Mouse (Mus musculus) embryonic facial prominence, embryonic 11.5 days (tissue): Measurements from ENCODE around the gene Gm38655. TPM values are rescaled to one million over a fixed set of nuclear protein-coding genes. Genes with fewer than 3 reads are reported as not detected.
A peak's percentile ranks its signal among the peaks of the same experiment; 100 is the strongest.
"Not testable (repeated sequence)": the region's sequence is repeated elsewhere in the genome, so short reads cannot be mapped to it uniquely, and the experiment has no call there.

Experiments
- ATAC-seq: fragments of 200-750 bp; cut with Nextera tagmentation; replicated peaks from 2 replicates; pipeline ENCODE4 v1.8.0; 2017; ENCODE audit warnings: low read depth; ENCODE audit not compliant: insufficient number of reproducible peaks, low FRiP score, low TSS enrichment
- DNase-seq: peaks from one replicate; pipeline ENCODE4 v3.0.0-alpha.2; 2015; ENCODE audit warnings: low spot score
- H3K27ac ChIP-seq: fragments of 300-500 bp; sonication (generic); replicated peaks from 2 replicates; pipeline ENCODE4 v1.5.1; 2014; ENCODE audit warnings: mild to moderate bottlenecking, low read depth, low read length, control low read depth
- H3K27me3 ChIP-seq: fragments of 300-500 bp; sonication (generic); 2 replicates; pipeline ENCODE4 v1.6.1; 2014; ENCODE audit warnings: mild to moderate bottlenecking, low read length, moderate library complexity, mixed read lengths; ENCODE audit not compliant: control insufficient read depth, insufficient read depth
- H3K36me3 ChIP-seq: fragments of 300-500 bp; sonication (generic); replicated peaks from 2 replicates; pipeline ENCODE4 v1.6.1; 2014; ENCODE audit warnings: low read depth, mild to moderate bottlenecking, low read length, moderate library complexity, mixed read lengths; ENCODE audit not compliant: control insufficient read depth, insufficient read depth
- H3K4me1 ChIP-seq: fragments of 300-500 bp; sonication (generic); 2 replicates; pipeline ENCODE4 v1.6.1; 2014; ENCODE audit warnings: low read length, mixed read lengths; ENCODE audit not compliant: control insufficient read depth, insufficient read depth
- H3K4me2 ChIP-seq: fragments of 300-500 bp; sonication (generic); 2 replicates; pipeline ENCODE4 v1.6.1; 2014; ENCODE audit warnings: low read depth, mild to moderate bottlenecking, control low read depth, low read length, moderate library complexity
- H3K4me3 ChIP-seq: fragments of 300-500 bp; sonication (generic); 2 replicates; pipeline ENCODE4 v1.5.1; 2014; ENCODE audit warnings: low read depth, low read length, control low read depth
- H3K9ac ChIP-seq: fragments of 300-500 bp; sonication (generic); replicated peaks from 2 replicates; pipeline ENCODE4 v1.6.1; 2014; ENCODE audit warnings: mild to moderate bottlenecking, control low read depth, low read length
- H3K9me3 ChIP-seq: fragments of 300-500 bp; sonication (generic); replicated peaks from 2 replicates; pipeline ENCODE4 v1.6.1; 2016; ENCODE audit warnings: mild to moderate bottlenecking, low read length, inconsistent platforms, mixed read lengths; ENCODE audit not compliant: control insufficient read depth
- WGBS: fragments of 180-500 bp; shearing (Covaris S2); extraction: QIAGEN DNeasy Blood & Tissue Kit; methylation state at CpG from one replicate; pipeline ENCODE4 v1.1.7; 2014; 5-methylcytosine and 5-hydroxymethylcytosine counted together
- polyA plus RNA-seq: library from polyadenylated mRNA; unstranded; fragments of >200 nt; fragmentation: Nextera tagmentation; extraction: Ambion mirVana; gene quantifications from 2 replicates; pipeline ENCODE4 v1.2.1, GENCODE M21; 2014

The Gm38655 gene
- polyA plus RNA-seq, 1 experiment from 2014 or later: not detected

DNA sequence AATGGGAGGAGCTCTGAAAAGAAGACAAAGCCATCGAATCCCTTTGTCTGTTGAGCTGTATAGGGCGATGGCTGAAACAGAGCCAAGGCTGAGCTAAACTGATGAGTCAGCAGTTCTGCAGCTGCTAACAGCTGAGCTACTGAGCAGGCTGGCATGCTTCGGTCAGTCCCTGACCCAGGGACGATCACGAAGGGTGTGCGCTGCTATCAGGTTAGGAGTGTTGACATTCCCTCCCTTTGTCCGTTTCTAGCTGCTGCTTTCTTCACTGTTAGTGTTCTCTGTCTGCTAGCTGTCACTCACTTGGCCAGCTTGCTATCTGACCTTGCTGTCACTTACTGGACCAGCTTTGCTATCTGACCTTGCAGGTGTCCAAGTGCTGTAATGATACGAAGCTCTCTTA, 48.2 kb downstream of the Gm38655 start:
- no peak for DNase-seq
- H3K4me3 ChIP-seq: no peak overlapping the region
- H3K9ac ChIP-seq: no peak overlapping the region
- 64% methylated on average over 8 of the region's 8 CpGs for WGBS
- no peaks in the 10 kb centered on the region for H3K4me1 ChIP-seq
- no peaks in the 10 kb centered on the region for H3K27me3 ChIP-seq
- no peak; the same call in 1 of the 2 replicates for ATAC-seq
- H3K27ac ChIP-seq: no peak overlapping the region
- H3K9me3 ChIP-seq: no peaks in the 10 kb centered on the region
- H3K36me3 ChIP-seq: no peaks in the 10 kb centered on the region
- no peak overlapping the region for H3K4me2 ChIP-seq

DNA sequence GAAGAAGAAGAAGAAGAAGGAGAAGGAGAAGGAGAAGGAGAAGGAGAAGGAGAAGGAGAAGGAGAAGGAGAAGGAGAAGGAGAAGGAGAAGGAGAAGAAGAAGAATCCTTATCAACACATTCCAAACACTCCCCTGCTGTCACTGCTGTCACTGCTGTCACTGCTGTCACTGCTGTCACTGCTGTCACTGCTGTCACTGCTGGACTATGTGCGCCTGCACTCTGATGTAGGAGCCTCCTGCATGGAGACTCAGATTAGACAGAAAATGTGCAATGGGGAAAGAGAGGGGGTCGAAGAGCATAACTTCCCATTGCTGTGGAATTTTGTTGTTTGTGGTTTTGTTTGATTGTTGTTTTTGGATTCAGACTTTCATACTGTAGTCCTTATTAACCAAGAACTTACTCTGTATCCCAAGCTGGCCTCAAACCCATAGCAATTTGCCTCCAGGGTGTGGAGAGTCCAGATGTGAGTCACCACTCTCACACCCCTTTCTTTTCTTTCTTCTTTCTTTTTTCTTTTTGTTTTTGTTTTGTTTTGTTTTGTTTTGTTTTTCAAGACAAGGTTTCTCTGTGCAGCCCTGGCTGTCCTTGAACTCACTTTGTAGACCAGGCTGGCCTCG, 49.7 kb downstream of the Gm38655 start:
- H3K27me3 ChIP-seq, H3K4me3 ChIP-seq, H3K9ac ChIP-seq, H3K27ac ChIP-seq, H3K36me3 ChIP-seq, DNase-seq, ATAC-seq, H3K4me2 ChIP-seq, H3K4me1 ChIP-seq, H3K9me3 ChIP-seq: not testable (repeated sequence)
- 59% methylated on average over 3 of the region's 3 CpGs for WGBS

DNA sequence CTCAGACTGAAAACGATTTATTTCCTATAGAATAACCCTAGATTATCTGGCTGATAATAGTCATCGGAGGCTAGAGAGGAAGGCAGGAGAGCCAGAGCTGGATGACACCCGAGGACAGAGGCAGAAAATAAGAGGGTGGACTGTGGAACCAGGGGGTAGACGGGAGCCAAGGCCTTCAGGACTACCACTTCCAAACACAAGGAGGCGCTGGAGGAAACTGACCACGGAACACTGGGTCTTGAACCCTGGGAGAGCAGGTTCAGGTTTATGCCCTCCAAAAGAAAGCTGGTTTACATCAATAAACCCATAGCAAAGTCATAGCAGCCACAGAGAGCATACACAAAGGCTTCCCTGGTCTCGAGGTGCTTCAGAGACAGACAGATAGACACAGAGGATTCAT, 51.3 kb downstream of the Gm38655 start:
- H3K27ac ChIP-seq: no peak overlapping the region
- H3K9ac ChIP-seq: no peak overlapping the region
- H3K36me3 ChIP-seq: no peaks in the 10 kb centered on the region
- H3K27me3 ChIP-seq: no peaks in the 10 kb centered on the region
- no peak overlapping the region for H3K4me2 ChIP-seq
- H3K4me3 ChIP-seq: no peak overlapping the region
- DNase-seq (peak; percentile 22), ATAC-seq (no peak)
- 27% methylated on average over 7 of the region's 7 CpGs for WGBS
- H3K4me1 ChIP-seq: no peaks in the 10 kb centered on the region
- no peaks in the 10 kb centered on the region for H3K9me3 ChIP-seq

Other genes starting within 250 kb of the Gm38655 start
- gene Mapk8ip3, start 238.5 kb downstream of the Gm38655 start, polyA plus RNA-seq: 22.9 and 26.2 TPM in 2 replicates
- 245 and 249 TPM in 2 replicates for gene Jpt2, start 214.8 kb downstream of the Gm38655 start, polyA plus RNA-seq
- 9.7 and 10.1 TPM in 2 replicates for gene Cramp1l, start 159.7 kb downstream of the Gm38655 start, polyA plus RNA-seq
- 18.4 and 22.1 TPM in 2 replicates for gene Ift140, start 159.4 kb downstream of the Gm38655 start, polyA plus RNA-seq
- 9.6 and 11.7 TPM in 2 replicates for gene Tmem204, start 91.9 kb downstream of the Gm38655 start, polyA plus RNA-seq
- gene Telo2, start 59.5 kb downstream of the Gm38655 start, polyA plus RNA-seq: 20.6 and 26.7 TPM in 2 replicates
- 0.32 and 0.71 TPM in 2 replicates for gene Ptx4, start 54.7 kb downstream of the Gm38655 start, polyA plus RNA-seq
- 19.8 and 21.6 TPM in 2 replicates for gene Clcn7, start 42.1 kb downstream of the Gm38655 start, polyA plus RNA-seq
- gene Ccdc154, start 13.0 kb downstream of the Gm38655 start, polyA plus RNA-seq: not detected in 2 replicates
- 31.8 and 33.1 TPM in 2 replicates for gene BC003965, start 9.1 kb upstream of the Gm38655 start, polyA plus RNA-seq
- gene Unkl, start 12.9 kb upstream of the Gm38655 start, polyA plus RNA-seq: 4.3 and 5.0 TPM in 2 replicates
- gene Gnptg, start 64.7 kb upstream of the Gm38655 start, polyA plus RNA-seq: 32.6 and 32.8 TPM in 2 replicates
- 59.8 and 60.6 TPM in 2 replicates for gene Tsr3, start 64.7 kb upstream of the Gm38655 start, polyA plus RNA-seq
- gene Baiap3, start 80.9 kb upstream of the Gm38655 start, polyA plus RNA-seq: 0.45 and 0.66 TPM in 2 replicates
- gene Ube2i, start 99.2 kb upstream of the Gm38655 start, polyA plus RNA-seq: 866 and 923 TPM in 2 replicates
- gene Prss34, start 122.9 kb upstream of the Gm38655 start, polyA plus RNA-seq: not detected in 2 replicates
- gene Prss28, start 133.2 kb upstream of the Gm38655 start, polyA plus RNA-seq: not detected in 2 replicates
- gene Prss29, start 143.2 kb upstream of the Gm38655 start, polyA plus RNA-seq: not detected in 2 replicates
- gene Tpsab1, start 170.1 kb upstream of the Gm38655 start, polyA plus RNA-seq: not detected in 2 replicates
- not detected in 2 replicates for gene Tpsb2, start 190.8 kb upstream of the Gm38655 start, polyA plus RNA-seq
- gene Tpsg1, start 193.8 kb upstream of the Gm38655 start, polyA plus RNA-seq: 0.32 and 1.2 TPM in 2 replicates